Mouse (Mus musculus) forebrain, embryonic 10.5 days (tissue): ENCODE measurements around the gene Hsd17b11. TPM values are rescaled to one million over a fixed set of nuclear protein-coding genes. Genes with fewer than 3 reads are reported as not detected.
A peak's percentile ranks its signal among the peaks of the same experiment; 100 is the strongest.

ENCODE experiments used
- DNase-seq: peaks from one replicate; pipeline ENCODE4 v3.0.0-alpha.2; 2017; ENCODE audit warnings: low spot score; ENCODE audit errors: extremely low spot score
- H3K27ac ChIP-seq: fragments of 300-500 bp; sonication (generic); 2 replicates; pipeline ENCODE4 v1.5.1; 2016; ENCODE audit warnings: mild to moderate bottlenecking
- H3K27me3 ChIP-seq: fragments of 300-500 bp; sonication (generic); 2 replicates; pipeline ENCODE4 v1.6.1; 2016; ENCODE audit warnings: mild to moderate bottlenecking; ENCODE audit not compliant: poor library complexity, severe bottlenecking
- H3K36me3 ChIP-seq: fragments of 300-500 bp; sonication (generic); replicated peaks from 2 replicates; pipeline ENCODE4 v1.6.1; 2016; ENCODE audit warnings: mild to moderate bottlenecking, moderate library complexity
- H3K4me1 ChIP-seq: fragments of 300-500 bp; sonication (generic); 2 replicates; pipeline ENCODE4 v1.6.1; 2016
- H3K4me3 ChIP-seq: fragments of 300-500 bp; sonication (generic); 2 replicates; pipeline ENCODE4 v1.5.1; 2016; ENCODE audit warnings: mild to moderate bottlenecking, moderate library complexity
- H3K9me3 ChIP-seq: fragments of 300-500 bp; sonication (generic); 2 replicates; pipeline ENCODE4 v1.6.1; 2016; ENCODE audit warnings: mild to moderate bottlenecking, moderate library complexity
- WGBS: fragments of 180-500 bp; shearing (Covaris S2); methylation state at CpG from one replicate; pipeline ENCODE4 v1.1.7; 2016; 5-methylcytosine and 5-hydroxymethylcytosine counted together
- polyA plus RNA-seq: library from polyadenylated mRNA; unstranded; fragments of >200 nt; fragmentation: Nextera tagmentation; extraction: Ambion mirVana; gene quantifications from 2 replicates; pipeline ENCODE4 v1.2.1, GENCODE M21; 2016

Gene Hsd17b11
- polyA plus RNA-seq, 1 experiment from 2014 or later: 1.6 TPM

- Histone ChIP-seq H3K36me3 (peaks cover 33% of the 10 kb centered on the region), H3K27ac (no peak overlapping the region), H3K4me1 (peaks cover 22% of the 10 kb centered on the region), H3K27me3 (no peaks in the 10 kb centered on the region), H3K9me3 (no peaks in the 10 kb centered on the region), H3K4me3 (peak overlapping the region; percentile 84)
- no peak for DNase-seq
- WGBS: 57% methylated on average over 4 of the region's 4 CpGs
Observed at GRCm38 (mm10) chr5:104048139-104048538, 26.4 kb upstream of the Hsd17b11 start.

GRCm38 (mm10) chr5:104047200-104048105 is 25.7 kb upstream of the Hsd17b11 start:
- no peaks in the 10 kb centered on the region for H3K27me3 ChIP-seq
- H3K36me3 ChIP-seq: peaks cover 27% of the 10 kb centered on the region
- H3K27ac ChIP-seq: peak overlapping the region; percentile 94
- 11% methylated on average over 19 of the region's 19 CpGs for WGBS
- peaks cover 22% of the 10 kb centered on the region for H3K4me1 ChIP-seq
- no peak for DNase-seq
- H3K4me3 ChIP-seq: peak overlapping the region; percentile 84
- H3K9me3 ChIP-seq: no peaks in the 10 kb centered on the region

GRCm38 (mm10) chr5:104046256-104047199 is 24.8 kb upstream of the Hsd17b11 start, which contains the start of gene Nudt9:
Gene Nudt9, plus strand, starts transcription at chr5:104046306.
- peaks cover 22% of the 10 kb centered on the region for H3K4me1 ChIP-seq
- 5% methylated on average over 90 of the region's 90 CpGs for WGBS
- H3K27me3 ChIP-seq: no peaks in the 10 kb centered on the region
- no peaks in the 10 kb centered on the region for H3K9me3 ChIP-seq
- peak; percentile 98 for DNase-seq
- H3K36me3 ChIP-seq: peaks cover 18% of the 10 kb centered on the region
- peak within 1 kb of the TSS; percentile 84 for H3K4me3 ChIP-seq
- peak within 1 kb of the TSS; percentile 94 for H3K27ac ChIP-seq

GRCm38 (mm10) chr5:104043704-104044103 is 22.0 kb upstream of the Hsd17b11 start:
- no peak for DNase-seq
- peaks cover 22% of the 10 kb centered on the region for H3K4me1 ChIP-seq
- 58% methylated on average over 2 of the region's 2 CpGs for WGBS

GRCm38 (mm10) chr5:104042906-104043305 is 21.2 kb upstream of the Hsd17b11 start:
- no peaks in the 10 kb centered on the region for H3K9me3 ChIP-seq
- H3K27me3 ChIP-seq: no peaks in the 10 kb centered on the region
- no peak overlapping the region for H3K27ac ChIP-seq
- H3K4me1 ChIP-seq: peaks cover 16% of the 10 kb centered on the region
- no peaks in the 10 kb centered on the region for H3K36me3 ChIP-seq
- WGBS: 93% methylated on average over 2 of the region's 2 CpGs
- no peak overlapping the region for H3K4me3 ChIP-seq
- DNase-seq: no peak

More at GRCm38 (mm10) chr5:104043704-104044103, 22.0 kb upstream of the Hsd17b11 start:
- H3K36me3 ChIP-seq: no peaks in the 10 kb centered on the region
- H3K4me3 ChIP-seq: no peak overlapping the region
- no peaks in the 10 kb centered on the region for H3K9me3 ChIP-seq
- H3K27me3 ChIP-seq: no peaks in the 10 kb centered on the region
- no peak overlapping the region for H3K27ac ChIP-seq

- 75% methylated on average over 6 of the region's 6 CpGs for WGBS
- Histone ChIP-seq H3K4me3 (no peak overlapping the region), H3K4me1 (no peaks in the 10 kb centered on the region), H3K9me3 (no peaks in the 10 kb centered on the region), H3K36me3 (no peaks in the 10 kb centered on the region), H3K27ac (no peak overlapping the region), H3K27me3 (no peaks in the 10 kb centered on the region)
- DNase-seq: no peak
Observed at GRCm38 (mm10) chr5:104039154-104039932, 17.6 kb upstream of the Hsd17b11 start.

- 97% methylated on average over 1 of the region's 1 CpGs for WGBS
- DNase-seq: no peak
Observed at GRCm38 (mm10) chr5:104036686-104037085, 15.0 kb upstream of the Hsd17b11 start.

GRCm38 (mm10) chr5:104035824-104036223 is 14.1 kb upstream of the Hsd17b11 start:
- H3K4me3 ChIP-seq: no peak overlapping the region
- H3K9me3 ChIP-seq: no peaks in the 10 kb centered on the region
- no peaks in the 10 kb centered on the region for H3K4me1 ChIP-seq
- H3K27me3 ChIP-seq: no peaks in the 10 kb centered on the region
- H3K36me3 ChIP-seq: no peaks in the 10 kb centered on the region
- 64% methylated on average over 1 of the region's 1 CpGs for WGBS
- no peak for DNase-seq
- no peak overlapping the region for H3K27ac ChIP-seq

More at GRCm38 (mm10) chr5:104036686-104037085, 15.0 kb upstream of the Hsd17b11 start:
- H3K4me3 ChIP-seq: no peak overlapping the region
- H3K9me3 ChIP-seq: no peaks in the 10 kb centered on the region
- H3K36me3 ChIP-seq: no peaks in the 10 kb centered on the region
- no peaks in the 10 kb centered on the region for H3K27me3 ChIP-seq
- no peaks in the 10 kb centered on the region for H3K4me1 ChIP-seq
- H3K27ac ChIP-seq: no peak overlapping the region

GRCm38 (mm10) chr5:104035066-104035465 is 13.3 kb upstream of the Hsd17b11 start:
- H3K36me3 ChIP-seq: no peaks in the 10 kb centered on the region
- H3K27me3 ChIP-seq: no peaks in the 10 kb centered on the region
- no peak overlapping the region for H3K4me3 ChIP-seq
- H3K4me1 ChIP-seq: no peaks in the 10 kb centered on the region
- H3K9me3 ChIP-seq: no peaks in the 10 kb centered on the region
- DNase-seq: no peak
- H3K27ac ChIP-seq: no peak overlapping the region

GRCm38 (mm10) chr5:104032434-104033097 is 10.8 kb upstream of the Hsd17b11 start:
- DNase-seq: no peak
- H3K4me1 ChIP-seq: no peaks in the 10 kb centered on the region
- H3K27ac ChIP-seq: no peak overlapping the region
- H3K9me3 ChIP-seq: no peaks in the 10 kb centered on the region
- 0 out of 2 replicates have a peak, but pooled peaks cover under 1% of the 10 kb centered on the region for H3K27me3 ChIP-seq
- H3K4me3 ChIP-seq: no peak overlapping the region
- H3K36me3 ChIP-seq: no peaks in the 10 kb centered on the region
- WGBS: 87% methylated on average over 2 of the region's 2 CpGs

GRCm38 (mm10) chr5:104025245-104025854 is 3.6 kb upstream of the Hsd17b11 start:
- Histone ChIP-seq H3K9me3 (no peaks in the 10 kb centered on the region), H3K4me1 (peaks cover 19% of the 10 kb centered on the region), H3K36me3 (no peaks in the 10 kb centered on the region), H3K27me3 (peaks cover 48% of the 10 kb centered on the region), H3K4me3 (no peak overlapping the region), H3K27ac (no peak overlapping the region)
- WGBS: 42% methylated on average over 17 of the region's 17 CpGs
- no peak for DNase-seq
